Mouse (Mus musculus) WW6 (cell line): ENCODE data around the gene Cgas.
"Not testable (repeated sequence)": the region's sequence is repeated elsewhere in the genome, so short reads cannot be mapped to it uniquely, and the experiment has no call there.

ENCODE experiments used
- DNase-seq: peaks from one replicate; pipeline ENCODE4 v3.0.0-alpha.2; 2013; ENCODE audit warnings: low read depth, low spot score

Gene Cgas

DNA sequence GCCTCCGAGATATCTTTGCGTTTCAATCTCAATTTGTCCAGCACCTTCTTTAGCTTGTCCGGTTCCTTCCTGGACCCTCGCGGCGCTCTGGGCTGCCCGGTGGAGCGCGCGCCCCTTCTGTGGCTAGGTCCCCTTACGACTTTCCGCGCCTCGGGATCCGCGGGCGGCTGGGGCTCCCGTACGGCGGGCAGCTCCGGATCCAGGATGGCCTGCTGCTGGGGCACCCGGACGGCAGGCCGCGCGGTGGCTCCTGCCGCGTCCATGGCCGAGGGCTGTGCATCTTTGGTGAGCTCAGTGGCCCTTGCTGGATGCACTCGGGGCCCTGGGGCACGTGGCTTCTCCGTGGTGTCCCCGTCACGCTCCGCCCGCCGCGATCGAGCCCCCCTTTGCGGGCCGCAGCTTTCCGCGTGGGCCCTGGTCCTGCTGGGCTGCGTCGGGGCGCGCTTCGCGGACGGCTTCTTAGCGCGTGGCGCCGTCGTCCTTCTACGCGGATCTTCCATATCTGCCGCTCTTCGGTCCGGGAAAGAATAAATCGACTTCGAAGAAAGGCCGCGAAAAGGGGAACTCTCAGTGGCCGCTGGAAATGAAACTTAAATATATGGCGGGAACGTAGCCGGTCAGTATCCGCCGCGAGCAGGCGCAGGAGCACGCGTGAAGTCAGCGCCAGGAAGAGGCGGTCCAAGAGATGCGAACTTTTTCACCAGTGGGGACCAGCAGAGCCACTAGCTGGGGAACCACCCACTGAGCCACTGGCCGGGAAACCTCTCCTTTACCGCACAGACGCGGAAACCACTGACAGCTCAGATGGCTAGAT is at the start of gene Cgas:
Gene Cgas (minus strand): TSS at position 659 of the 814 bp plus-strand sequence.
- no peak for DNase-seq

DNA sequence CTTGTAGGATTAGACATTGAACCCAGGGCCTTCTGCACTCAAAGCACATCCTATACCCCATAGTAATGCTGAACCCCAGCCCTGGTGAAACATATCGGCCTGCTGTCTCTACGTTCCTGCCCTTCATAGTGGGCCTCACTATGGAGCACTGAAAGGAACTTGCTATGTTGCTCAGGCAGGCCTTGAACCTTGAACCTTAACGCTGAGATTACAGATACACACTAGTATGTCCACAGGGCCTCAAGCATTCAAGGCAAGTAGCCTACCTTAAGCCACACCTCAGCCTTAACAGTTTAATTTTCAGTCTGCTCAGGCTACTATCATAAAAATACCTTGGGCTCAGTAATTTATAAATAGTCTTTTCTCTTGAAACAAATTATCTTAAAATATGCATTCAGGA is 49.2 kb upstream of the Cgas start:
- no peak for DNase-seq

DNA sequence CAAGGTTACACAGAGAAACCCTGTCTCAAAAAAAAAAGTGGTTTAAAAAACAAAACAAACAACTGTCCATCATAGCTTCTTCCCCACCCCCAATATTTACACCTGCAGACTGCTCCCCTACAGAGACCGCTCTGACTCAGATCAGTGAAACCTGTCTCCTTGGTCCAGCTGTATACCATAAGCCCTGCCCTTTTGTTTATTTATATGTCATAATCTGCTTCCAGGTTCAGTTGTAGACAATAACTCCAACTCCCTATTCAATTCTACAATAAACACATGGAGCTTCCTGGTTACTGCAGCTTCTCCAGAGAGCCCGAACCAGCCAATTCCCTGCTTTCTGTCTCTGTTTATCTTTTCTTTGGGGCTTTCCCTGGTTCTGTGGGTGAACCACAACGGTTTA is 48.1 kb upstream of the Cgas start:
- no peak for DNase-seq

GRCm38 (mm10) chr9:78488890-78489420 is 45.9 kb upstream of the Cgas start, which contains the start of gene Eef1a1:
TSS of gene Eef1a1 (minus strand) at chr9:78489151.
- no peak for DNase-seq

DNA sequence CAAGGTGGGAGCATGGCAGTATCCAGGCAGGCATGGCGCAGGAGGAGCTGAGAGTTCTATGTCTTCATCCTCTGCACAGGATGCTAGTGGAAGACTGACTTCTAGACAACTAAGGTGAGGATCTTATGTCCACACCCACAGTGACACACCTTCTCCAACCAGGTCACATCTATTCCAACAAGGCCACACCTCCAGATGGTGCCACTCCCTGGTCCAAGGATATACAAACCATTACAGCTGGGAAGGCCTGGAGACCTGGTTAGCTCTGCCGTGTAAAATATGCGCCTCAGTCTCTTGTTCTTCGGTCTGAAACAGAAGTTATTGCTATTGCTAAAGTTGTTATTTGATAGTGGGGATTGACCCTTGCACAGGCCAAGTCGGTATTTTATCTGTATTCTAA is 45.0 kb upstream of the Cgas start:
- not testable (repeated sequence) for DNase-seq

GRCm38 (mm10) chr9:78484660-78485059 is 41.6 kb upstream of the Cgas start:
- no peak for DNase-seq

DNA sequence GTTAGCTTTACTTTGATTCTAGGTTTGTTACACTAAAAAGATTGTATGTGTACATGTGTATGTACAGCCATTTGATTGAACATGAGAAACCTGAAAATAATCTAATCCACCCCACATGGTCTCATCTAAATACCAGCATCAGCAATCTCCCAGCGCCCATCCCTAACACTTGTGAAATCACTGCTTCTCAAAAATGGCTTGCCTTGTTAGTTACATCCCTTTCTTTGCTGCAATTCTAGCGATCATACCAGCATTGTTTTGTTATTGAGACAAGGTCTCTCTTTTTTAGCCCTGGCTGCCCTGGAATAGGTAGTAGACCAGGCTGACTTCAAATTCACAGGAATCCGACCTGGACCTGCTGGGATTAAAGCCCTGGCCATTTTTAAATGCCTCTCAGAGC is 39.3 kb upstream of the Cgas start:
- DNase-seq: no peak

- peak; percentile 94 for DNase-seq
Observed at GRCm38 (mm10) chr9:78481423-78482331, 38.6 kb upstream of the Cgas start.

DNA sequence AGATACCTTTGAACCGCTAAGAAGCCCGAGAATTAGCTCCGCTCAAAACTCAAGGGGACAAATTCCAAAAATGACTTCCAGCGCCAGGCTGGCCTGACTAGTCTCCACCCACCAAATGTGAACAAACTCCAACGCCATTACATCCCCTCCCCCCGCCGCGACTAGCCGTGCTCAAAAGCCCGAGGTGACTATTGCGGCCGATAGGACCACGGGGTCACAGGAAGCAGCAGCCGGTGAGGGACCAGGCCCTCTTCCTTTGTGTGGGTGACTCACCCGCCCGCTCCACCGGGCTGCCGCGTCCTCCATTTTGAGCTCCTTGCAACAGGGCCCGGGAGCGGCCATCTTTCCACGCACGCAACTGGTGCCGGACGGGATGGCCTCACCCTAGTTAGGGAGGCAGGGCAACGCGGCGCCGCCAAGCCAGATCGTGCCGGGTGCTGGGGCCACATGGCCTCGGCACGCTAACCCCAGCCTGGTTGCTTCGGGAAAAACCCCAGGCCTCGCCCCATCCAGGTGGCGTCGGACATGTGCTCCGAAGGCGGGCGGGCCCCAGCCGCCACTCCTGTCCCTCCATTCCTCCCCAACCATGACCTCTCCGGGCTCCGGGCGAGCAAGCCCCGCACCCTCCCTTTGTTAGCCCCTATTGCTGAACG is 37.8 kb upstream of the Cgas start:
- DNase-seq: no peak

- DNase-seq: not testable (repeated sequence)
Observed at GRCm38 (mm10) chr9:78480227-78480626, 37.2 kb upstream of the Cgas start.

- DNase-seq: not testable (repeated sequence)
Observed at GRCm38 (mm10) chr9:78479308-78479707, 36.3 kb upstream of the Cgas start.

GRCm38 (mm10) chr9:78478009-78478605 is 35.1 kb upstream of the Cgas start:
- DNase-seq: not testable (repeated sequence)

DNA sequence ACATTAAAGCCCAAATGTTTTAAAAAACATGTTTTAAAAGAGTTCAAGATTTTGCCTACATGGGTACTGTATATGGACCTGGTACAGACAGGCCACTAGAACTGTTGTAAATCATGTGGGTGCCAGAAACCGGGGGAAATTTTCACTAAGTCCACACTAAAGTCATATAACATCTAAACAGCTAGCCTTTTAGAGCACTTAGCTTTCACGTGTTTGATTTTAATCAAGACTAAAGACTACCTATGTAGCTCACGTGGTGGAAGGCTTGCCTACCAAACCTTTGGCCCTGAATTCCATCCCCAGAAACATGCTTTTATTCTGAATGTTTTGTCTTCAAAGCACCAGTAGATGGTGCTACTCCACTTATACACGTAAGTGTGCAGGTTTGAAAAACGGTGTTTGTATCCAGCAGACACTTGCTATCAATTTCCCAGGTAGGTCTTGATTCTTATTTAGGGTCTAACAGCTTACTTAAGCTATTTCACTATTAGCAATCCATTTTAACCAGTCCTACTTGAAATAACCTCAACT is 34.0 kb upstream of the Cgas start:
- DNase-seq: no peak

GRCm38 (mm10) chr9:78476531-78477020 is 33.5 kb upstream of the Cgas start:
- no peak for DNase-seq

GRCm38 (mm10) chr9:78475873-78476272 is 32.8 kb upstream of the Cgas start:
- no peak for DNase-seq

DNA sequence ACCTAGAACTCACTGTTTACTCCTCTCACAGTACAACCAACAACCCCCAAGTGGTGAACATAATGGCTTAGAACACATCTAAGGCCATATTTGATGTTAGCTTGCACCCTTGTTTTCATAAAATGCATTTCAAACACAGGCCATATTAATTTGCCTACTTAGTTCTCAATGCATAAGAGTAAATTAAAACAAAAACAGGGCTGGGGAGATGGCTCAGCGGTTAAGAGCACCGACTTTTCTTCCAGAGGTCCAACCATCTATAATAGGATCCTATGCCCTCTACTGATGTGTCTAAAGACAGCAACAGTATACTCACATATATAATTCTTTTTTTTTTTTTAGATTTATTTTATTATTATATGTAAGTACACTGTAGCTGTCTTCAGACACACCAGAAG is 32.3 kb upstream of the Cgas start:
- DNase-seq: no peak

- DNase-seq: no peak
Observed at GRCm38 (mm10) chr9:78474771-78475382, 31.8 kb upstream of the Cgas start.

GRCm38 (mm10) chr9:78474270-78474669 is 31.2 kb upstream of the Cgas start:
- DNase-seq: no peak

- DNase-seq: no peak
Observed at GRCm38 (mm10) chr9:78473588-78473987, 30.6 kb upstream of the Cgas start.

- DNase-seq: no peak
Observed at GRCm38 (mm10) chr9:78465725-78466124, 22.7 kb upstream of the Cgas start.
